Mouse (Mus musculus): ENCODE results near the gene Egfl8. TPM values are rescaled to one million over a fixed set of nuclear protein-coding genes. Genes with fewer than 3 reads are reported as not detected.

The Egfl8 gene
- total RNA-seq, 2 experiments from 2014 or later, result 2.7 to 3.3 TPM

GRCm38 (mm10) chr17:34650781-34651180 is 35.0 kb upstream of the Egfl8 start:
- intact Hi-C loops (cut with DNase I), result loop anchor here (5.0 kb wide), 1 partner anchor 187 kb away; the partner anchor contains the start of genes Dxo and Stk19
- no peak for DNase-seq (ENCODE audit: low spot score in 2 of 2)

GRCm38 (mm10) chr17:34649106-34649864 is 33.5 kb upstream of the Egfl8 start:
- DNase-seq (ENCODE audit: low spot score in 2 of 2), result no peak
- intact Hi-C loops (cut with DNase I), result no loop called here

GRCm38 (mm10) chr17:34648141-34648890 is 32.5 kb upstream of the Egfl8 start:
- DNase-seq (ENCODE audit: low spot score in 2 of 2), result no peak
- intact Hi-C loops (cut with DNase I), result no loop called here

- peak; percentile 95 to 96 for DNase-seq (ENCODE audit: low spot score in 2 of 2)
- intact Hi-C loops (cut with DNase I), result no loop called here
Measured at GRCm38 (mm10) chr17:34646906-34647787, 31.4 kb upstream of the Egfl8 start, which contains the start of gene Atf6b. TSS of gene Atf6b (plus strand) at chr17:34647146.

GRCm38 (mm10) chr17:34645831-34646511 is 30.2 kb upstream of the Egfl8 start:
- DNase-seq (ENCODE audit: low spot score in 2 of 2), result no peak
- intact Hi-C loops (cut with DNase I), result no loop called here

GRCm38 (mm10) chr17:34645256-34645829 is 29.6 kb upstream of the Egfl8 start:
- intact Hi-C loops (cut with DNase I), result no loop called here
- DNase-seq (ENCODE audit: low spot score in 2 of 2), result no peak

- intact Hi-C loops (cut with DNase I), result no loop called here
- DNase-seq (ENCODE audit: low spot score in 2 of 2), result peak; percentile 92 to 96
Measured at GRCm38 (mm10) chr17:34644608-34645007, 28.8 kb upstream of the Egfl8 start, which contains the start of gene Fkbpl. TSS of gene Fkbpl (plus strand) at chr17:34644764.

- intact Hi-C loops (cut with DNase I), result no loop called here
- no peak for DNase-seq (ENCODE audit: low spot score in 2 of 2)
Measured at GRCm38 (mm10) chr17:34643944-34644343, 28.2 kb upstream of the Egfl8 start.

- intact Hi-C loops (cut with DNase I), result no loop called here
- no peak for DNase-seq (ENCODE audit: low spot score in 2 of 2)
Measured at GRCm38 (mm10) chr17:34643379-34643778, 27.6 kb upstream of the Egfl8 start.

GRCm38 (mm10) chr17:34641945-34642344 is 26.2 kb upstream of the Egfl8 start:
- no peak for DNase-seq (ENCODE audit: low spot score in 2 of 2)
- intact Hi-C loops (cut with DNase I), result no loop called here

- intact Hi-C loops (cut with DNase I), result no loop called here
Measured at GRCm38 (mm10) chr17:34640778-34641601, 25.2 kb upstream of the Egfl8 start.

GRCm38 (mm10) chr17:34639461-34640255 is 23.9 kb upstream of the Egfl8 start:
- DNase-seq (ENCODE audit: low spot score in 2 of 2), result no peak
- intact Hi-C loops (cut with DNase I), result no loop called here

More at GRCm38 (mm10) chr17:34640778-34641601, 25.2 kb upstream of the Egfl8 start:
- no peak for DNase-seq (ENCODE audit: low spot score in 2 of 2)

- intact Hi-C loops (cut with DNase I), result no loop called here
- DNase-seq (ENCODE audit: low spot score in 2 of 2), result no peak
Measured at GRCm38 (mm10) chr17:34637459-34637858, 21.7 kb upstream of the Egfl8 start.

GRCm38 (mm10) chr17:34635671-34636070 is 19.9 kb upstream of the Egfl8 start:
- intact Hi-C loops (cut with DNase I), result no loop called here
- no peak for DNase-seq (ENCODE audit: low spot score in 2 of 2)

- peak; percentile 86 to 90 for DNase-seq (ENCODE audit: low spot score in 2 of 2)
- intact Hi-C loops (cut with DNase I), result loop anchor here (5.0 kb wide), 1 partner anchor 35 kb away; the partner anchor contains the start of gene Ager
Measured at GRCm38 (mm10) chr17:34632261-34632691, 16.5 kb upstream of the Egfl8 start.

GRCm38 (mm10) chr17:34631647-34632046 is 15.9 kb upstream of the Egfl8 start:
- intact Hi-C loops (cut with DNase I), result loop anchor here (5.0 kb wide), 1 partner anchor 34 kb away; the partner anchor contains the start of gene Ager
- no peak for DNase-seq (ENCODE audit: low spot score in 2 of 2)

- peak in 1 of 2 experiments; percentile 70 for DNase-seq (ENCODE audit: low spot score in 2 of 2)
- intact Hi-C loops (cut with DNase I), result loop anchor here (5.0 kb wide), 1 partner anchor 34 kb away; the partner anchor contains the start of gene Ager
Measured at GRCm38 (mm10) chr17:34630761-34631301, 15.1 kb upstream of the Egfl8 start.

Data from left cerebral cortex, postnatal 36 days (tissue).